In genomic region chr14:18270529-18271441, GRCm38 (mm10) we compare ENCODE assay signal across 8 mouse cellular contexts. TPM values are rescaled to one million over a fixed set of nuclear protein-coding genes. Genes with fewer than 3 reads are reported as not detected.
DNase-seq lines count a peak whose midpoint lies in the region; ATAC-seq and TF ChIP-seq lines count a peak whose summit lies in the region.

Gene Nkiras1, plus strand, starts transcription at chr14:18271136.
Gene Rpl15, minus strand, starts transcription at chr14:18271391.

- peak; percentile 91 for DNase-seq in Patski (ENCODE audit: low read depth, low spot score)
- DNase-seq in cerebellum, postnatal 14 days = peak; percentile 99
- peak; percentile 98 to 99 for DNase-seq in frontal cortex, postnatal 14 days (ENCODE audit: low spot score in 2 of 2)
- DNase-seq in layer of hippocampus, postnatal 25 days (ENCODE audit: extremely low spot score in 1 of 2, low spot score in 1 of 2) = peak; percentile 89 to 95
- DNase-seq in lung, postnatal 25 days (ENCODE audit: low spot score) = peak; percentile 100
- DNase-seq in retina, embryonic 14.5 days (ENCODE audit: low spot score) = peak; percentile 98
- DNase-seq in thymus, postnatal 4 days = peak; percentile 98

- H3K27me3 ChIP-seq in Patski = no peaks in the 10 kb centered on the region
- H3K27me3 ChIP-seq in hindbrain, embryonic 13.5 days = no peaks in the 10 kb centered on the region

- WGBS in hindbrain, embryonic 13.5 days = under 1% methylated on average over 78 of the region's 78 CpGs

- POLR2A ChIA-PET in Patski (lab: Charles Lee) = interaction anchor here (1.0 kb wide), 1 partner anchor 12 kb away, joined by 3 read pairs; no protein-coding TSS in a partner anchor

- H3K9me3 ChIP-seq in hindbrain, embryonic 13.5 days = no peaks in the 10 kb centered on the region

- no peak for TF ChIP-seq CTCF in Patski (IDR thresholded peaks at IDR 0.05)

- peak within 1 kb of the TSS; percentile 85 for H3K4me2 ChIP-seq in hindbrain, embryonic 13.5 days

- peaks cover 27% of the 10 kb centered on the region for H3K36me3 ChIP-seq in hindbrain, embryonic 13.5 days

- ATAC-seq in Patski = peak; percentile 97
- peak; percentile 100 for ATAC-seq in hindbrain, embryonic 13.5 days (ENCODE audit: low FRiP score)

- in situ Hi-C loops in Patski (cut with MboI; ENCODE audit: low pct_unique_long_range_greater_than_20kb) = no loop called here

- CTCF ChIA-PET in Patski (lab: Charles Lee) = interaction anchor here (0.9 to 1.1 kb wide), 3 partner anchors 10 to 60 kb away, joined by 3 to 6 read pairs (median 5); no protein-coding TSS in a partner anchor

- H3K4me3 ChIP-seq in hindbrain, embryonic 13.5 days = peak within 1 kb of the TSS; percentile 89

- H3K4me1 ChIP-seq in hindbrain, embryonic 13.5 days (replicated peaks) = peaks cover 30% of the 10 kb centered on the region

- H3K9ac ChIP-seq in hindbrain, embryonic 13.5 days = peak within 1 kb of the TSS; percentile 98

- H3K27ac ChIP-seq in hindbrain, embryonic 13.5 days = peak within 1 kb of the TSS; percentile 89

RNA-seq across cellular contexts. Expression of gene Nkiras1, which starts in this region (rescaled TPM):
- 15.1 TPM for polyA plus RNA-seq in Patski (2021)
- polyA plus RNA-seq in hindbrain, embryonic 13.5 days (2015; fragmentation: Nextera tagmentation; extraction: Ambion mirVana) = 40.1 and 43.1 TPM in 2 replicates
- 10 to 100 TPM; 84.0 to 84.1 TPM for total RNA-seq in layer of hippocampus, postnatal 25 days (2021)

RNA-seq across cellular contexts. Expression of gene Rpl15, which starts in this region (rescaled TPM):
- polyA plus RNA-seq in Patski (2021) = 273 TPM
- polyA plus RNA-seq in hindbrain, embryonic 13.5 days (2015; fragmentation: Nextera tagmentation; extraction: Ambion mirVana) = 296 and 314 TPM in 2 replicates
- 100 to 1,000 TPM; 408 to 422 TPM for total RNA-seq in layer of hippocampus, postnatal 25 days (2021)

Comparison
In these comparisons a context has a peak if more than half of its experiments do, and no peak if none do; other contexts are left out.
1. Peak in every context shown above with its lines: DNase-seq, ATAC-seq, H3K4me3 ChIP-seq and H3K27ac ChIP-seq.